Mouse (Mus musculus) neural tube, embryonic 10.5 days (tissue): ENCODE measurements around the gene Cmss1.

Experiments used
- DNase-seq: peaks from one replicate; pipeline ENCODE4 v3.0.0-alpha.2; 2017; ENCODE audit warnings: low spot score; ENCODE audit errors: extremely low spot score

Cmss1 gene

GRCm38 (mm10) chr16:57428977-57429376, 177.7 kb downstream of the Cmss1 start:
- DNase-seq, result no peak

GRCm38 (mm10) chr16:57427516-57428285, 179.0 kb downstream of the Cmss1 start:
- DNase-seq, result no peak

DNA sequence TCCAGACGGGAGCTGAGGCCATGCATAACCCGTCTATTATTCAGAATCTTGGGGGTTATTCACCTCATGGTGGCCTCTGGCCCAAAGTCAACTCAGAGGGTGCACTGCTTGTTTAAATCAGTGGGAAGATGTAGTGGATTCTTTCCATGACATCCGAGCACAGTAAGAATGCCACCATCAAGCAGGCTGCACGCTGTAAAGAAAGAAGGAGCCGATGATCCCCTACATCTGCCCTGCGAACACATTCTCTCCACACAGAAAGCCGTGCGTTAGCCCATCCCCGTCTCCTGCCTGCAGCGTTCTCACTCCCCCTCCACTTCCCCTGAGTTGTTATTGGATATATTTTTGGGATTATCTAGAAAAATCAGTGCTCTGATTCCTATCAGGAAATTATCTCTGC, 180.0 kb downstream of the Cmss1 start:
- no peak for DNase-seq

DNA sequence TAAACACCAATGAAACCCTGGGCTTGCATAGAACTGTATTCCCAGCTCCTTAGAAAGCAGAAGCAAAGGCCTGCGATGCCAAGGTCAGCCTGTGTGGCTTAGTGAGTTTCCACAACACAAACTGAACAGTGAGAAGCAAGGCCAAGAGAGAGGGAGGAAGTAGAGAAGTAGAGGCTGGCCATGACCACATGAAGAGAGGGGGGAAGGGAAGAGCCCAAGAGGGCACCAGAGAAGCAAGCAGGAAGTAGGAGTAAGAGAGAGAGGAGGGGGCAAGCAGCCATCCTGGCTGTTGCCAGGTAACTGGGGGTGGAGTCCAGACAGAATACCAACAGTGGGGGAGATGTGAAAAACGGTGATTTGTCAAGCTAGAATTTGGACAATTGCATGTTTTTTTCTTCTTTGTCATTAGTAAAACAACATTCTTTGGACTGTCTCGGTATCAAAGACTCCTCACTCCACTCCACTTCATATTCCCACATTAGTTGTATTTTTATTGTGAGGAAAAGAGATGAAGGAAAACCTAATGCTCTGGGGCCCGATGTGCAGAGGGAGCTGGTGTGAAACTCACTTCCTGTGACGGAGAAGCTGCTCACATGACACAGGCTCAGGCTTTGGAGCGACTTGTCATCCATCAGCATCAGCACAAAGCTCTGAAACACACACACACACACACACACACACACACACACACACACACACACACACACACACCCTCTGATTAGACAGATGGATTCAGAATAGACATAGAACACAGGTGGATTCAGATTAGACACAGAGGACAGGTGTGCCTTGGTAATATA, 183.5 kb downstream of the Cmss1 start:
- no peak for DNase-seq

GRCm38 (mm10) chr16:57421680-57422417, 184.8 kb downstream of the Cmss1 start:
- DNase-seq, result no peak

- no peak for DNase-seq
Measured at GRCm38 (mm10) chr16:57420773-57421556, 185.7 kb downstream of the Cmss1 start.

DNA sequence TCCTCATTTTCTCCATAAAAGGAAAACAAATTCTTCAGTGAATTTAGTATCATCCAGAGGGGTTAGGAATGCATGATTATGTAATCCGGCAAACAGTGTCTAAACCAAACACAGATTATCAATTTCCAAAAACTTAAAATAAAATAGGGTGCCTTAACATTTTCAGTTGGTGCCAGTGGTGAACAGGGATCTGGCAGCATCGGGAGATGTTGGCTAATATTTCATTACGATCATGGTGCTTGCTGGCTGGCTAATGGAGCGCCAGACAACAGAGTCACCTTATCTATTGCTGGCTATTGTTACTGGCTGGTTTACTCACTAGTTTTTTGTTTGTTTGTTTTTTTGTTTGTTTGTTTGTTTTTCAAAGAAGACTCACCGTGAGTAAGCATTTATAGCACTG, 186.8 kb downstream of the Cmss1 start:
- no peak for DNase-seq

DNA sequence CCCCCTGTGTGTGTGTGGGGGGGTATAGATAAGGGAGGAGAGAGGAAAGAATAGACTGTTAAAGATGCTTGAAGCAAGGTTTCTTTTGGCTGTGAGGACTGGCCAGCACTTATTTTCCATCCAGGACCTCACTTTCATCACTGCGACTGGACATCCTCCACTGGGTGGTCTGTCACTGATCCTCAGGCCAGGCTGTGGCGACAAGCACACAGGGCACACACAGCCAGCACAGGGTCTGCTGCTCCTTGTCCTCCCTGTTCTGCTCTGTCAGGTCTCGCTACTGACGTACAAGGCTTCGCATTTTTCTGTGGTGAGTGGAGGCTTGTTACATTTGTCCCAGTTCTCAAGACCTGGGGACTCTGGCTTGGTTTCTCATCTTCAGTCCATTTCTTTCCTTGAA, 187.3 kb downstream of the Cmss1 start:
- DNase-seq, result no peak

DNA sequence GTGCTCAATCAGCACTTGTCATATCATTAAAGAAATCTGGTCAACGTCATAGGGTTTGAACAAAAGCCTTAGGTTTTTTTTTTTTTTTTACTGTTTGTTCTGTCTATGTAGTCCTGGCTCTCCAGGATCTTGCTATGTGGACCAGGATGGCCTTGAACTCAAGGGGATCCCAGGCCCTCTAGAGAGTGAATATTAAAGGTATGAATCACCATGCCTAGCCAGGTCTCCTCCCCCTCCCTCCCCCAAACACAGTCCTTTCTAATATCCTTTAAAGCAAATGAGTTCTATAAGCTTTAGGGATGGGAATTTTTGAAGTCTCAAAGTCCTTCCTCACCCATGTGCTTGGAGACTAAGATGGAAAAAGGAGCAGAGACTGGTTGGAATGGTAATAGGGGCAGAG, 188.7 kb downstream of the Cmss1 start:
- no peak for DNase-seq

- DNase-seq, result no peak
Measured at GRCm38 (mm10) chr16:57417017-57417416, 189.6 kb downstream of the Cmss1 start.

- no peak for DNase-seq
Measured at GRCm38 (mm10) chr16:57416049-57416448, 190.6 kb downstream of the Cmss1 start.

GRCm38 (mm10) chr16:57412766-57413165, 193.9 kb downstream of the Cmss1 start:
- DNase-seq, result no peak

DNA sequence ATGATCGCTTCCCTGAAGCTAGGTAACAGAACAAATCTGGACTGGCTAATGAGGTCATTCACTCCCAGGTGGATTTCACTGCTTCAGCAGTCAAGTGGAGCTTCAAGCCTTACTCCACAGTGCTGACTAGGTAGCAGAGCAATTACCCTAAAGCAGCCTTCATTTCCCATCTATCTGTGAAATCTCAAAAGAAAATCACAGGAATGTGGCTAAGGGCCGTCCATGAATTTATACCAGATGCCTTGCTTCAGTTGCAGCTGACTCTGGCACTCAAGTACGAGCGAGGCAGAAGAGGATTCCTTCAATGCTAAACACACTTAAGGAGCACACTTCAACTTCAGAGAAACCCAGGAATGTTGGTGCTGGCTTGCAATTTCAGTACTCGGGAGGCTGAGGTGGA, 202.8 kb downstream of the Cmss1 start:
- no peak for DNase-seq

GRCm38 (mm10) chr16:57402910-57403309, 203.8 kb downstream of the Cmss1 start:
- DNase-seq, result no peak

DNA sequence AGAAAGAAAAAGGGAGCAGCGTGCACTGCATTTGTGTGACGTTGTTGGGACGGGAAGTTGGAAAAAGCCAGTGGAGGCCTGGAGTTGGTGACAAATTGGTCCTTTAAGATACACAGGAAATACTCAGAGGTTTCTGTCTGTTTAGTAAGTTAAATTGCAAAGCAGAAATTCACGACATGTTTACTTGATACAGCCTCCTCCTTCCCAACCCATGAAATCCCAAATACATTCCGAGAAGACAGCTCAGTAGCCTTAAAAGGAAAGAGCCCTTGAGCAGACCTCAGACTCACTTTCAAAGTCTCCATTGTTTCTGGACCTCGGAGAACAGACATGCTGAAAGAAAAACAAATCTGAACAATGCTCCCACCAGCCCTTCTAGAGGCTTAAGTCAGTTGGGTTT, 205.0 kb downstream of the Cmss1 start:
- DNase-seq, result no peak

- DNase-seq, result no peak
Measured at GRCm38 (mm10) chr16:57399566-57399965, 207.1 kb downstream of the Cmss1 start.

DNA sequence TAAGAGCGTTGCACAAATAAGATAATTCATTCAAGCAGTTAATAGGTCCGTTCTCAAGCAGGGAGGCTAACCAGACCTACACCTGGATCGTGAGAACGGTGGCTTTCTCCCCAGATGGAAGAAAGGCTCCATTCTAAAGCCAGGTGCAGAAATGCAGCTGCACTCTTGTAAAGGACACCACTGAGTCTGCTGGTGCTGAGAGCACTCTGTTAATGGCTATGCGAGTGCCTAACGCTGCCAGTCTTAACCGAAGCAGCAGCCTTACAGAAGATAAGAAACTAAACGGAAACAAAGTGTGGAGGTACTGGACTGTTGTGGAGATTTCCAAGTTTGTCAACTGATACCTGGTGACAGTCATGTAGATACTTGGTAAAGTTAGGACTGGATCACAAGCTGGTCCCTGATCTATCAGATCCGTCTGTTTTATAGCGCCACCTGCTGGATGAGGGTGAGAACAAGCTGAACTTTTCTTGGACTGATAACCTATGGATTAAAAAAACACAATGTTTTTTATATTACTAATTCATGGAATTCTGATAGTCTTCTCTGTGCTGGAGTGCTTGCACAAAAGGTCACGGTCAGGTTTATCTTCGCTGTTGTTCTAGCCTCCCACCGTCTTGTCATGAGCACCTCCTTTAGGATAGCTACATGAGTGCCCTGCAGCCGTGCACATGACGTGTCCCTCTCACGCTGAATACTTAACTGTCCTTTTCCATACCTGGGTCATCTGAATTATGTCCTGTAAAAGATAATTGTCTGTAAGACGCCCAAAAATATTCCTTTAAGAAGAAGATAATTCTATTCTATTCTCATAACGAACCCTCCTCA, 208.1 kb downstream of the Cmss1 start:
- DNase-seq, result peak; percentile 75

GRCm38 (mm10) chr16:57397845-57398244, 208.8 kb downstream of the Cmss1 start:
- DNase-seq, result no peak

GRCm38 (mm10) chr16:57396249-57396648, 210.4 kb downstream of the Cmss1 start:
- no peak for DNase-seq

- DNase-seq, result no peak
Measured at GRCm38 (mm10) chr16:57393161-57393560, 213.5 kb downstream of the Cmss1 start.
